Mouse (Mus musculus) kidney, adult 2 months (tissue): Measurements from ENCODE around the gene Plin4.

ENCODE experiments used
- CTCF ChIP-seq: fragments of 200-500 bp; conservative IDR thresholded peaks from 2 replicates; pipeline ENCODE4 v1.5.1; 2011; ENCODE audit warnings: low read depth, mild to moderate bottlenecking, control low read depth, low read length, moderate library complexity, mixed read lengths; ENCODE audit not compliant: insufficient read depth, insufficient read length
- POLR2A ChIP-seq: fragments of 200-500 bp; IDR thresholded peaks from one replicate; pipeline ENCODE4 v1.6.1; 2011; ENCODE audit warnings: low read depth, low read length, control low read depth

DNA sequence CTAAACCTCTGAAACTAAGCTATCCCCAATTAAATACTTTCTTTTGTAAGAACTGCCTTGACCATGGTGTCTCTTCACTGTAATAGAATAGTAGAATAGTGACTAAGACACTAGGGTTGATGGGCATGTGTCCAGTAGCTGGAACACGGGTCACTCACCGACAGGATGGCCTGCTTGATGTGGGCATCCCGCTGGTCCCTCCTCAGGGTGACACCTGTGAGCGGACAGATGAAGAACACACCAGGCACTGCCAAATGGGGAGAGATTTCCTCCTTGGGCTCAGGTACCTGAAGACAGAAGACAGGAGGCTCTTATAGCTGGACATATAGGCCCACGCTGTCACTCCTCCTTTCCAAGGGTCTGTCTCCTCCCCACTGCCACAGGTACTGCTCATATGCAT, 37.4 kb downstream of the Plin4 start:
- TF ChIP-seq POLR2A (no peak), CTCF (no peak)
